Mouse (Mus musculus): Measurements from ENCODE around the gene Acad11. TPM values are rescaled to one million over a fixed set of nuclear protein-coding genes. Genes with fewer than 3 reads are reported as not detected.

Gene Acad11
- polyA plus RNA-seq, 1 experiment from 2014 or later: 8.6 TPM

GRCm38 (mm10) chr9:104144314-104144996 lies 81.3 kb downstream of the Acad11 start:
- 83% methylated on average over 8 of the region's 8 CpGs for WGBS (ENCODE audit: insufficient replicate concordance)
- no peak overlapping the region for H3K9ac ChIP-seq (ENCODE audit: low read depth, low read length)
- no peaks in the 10 kb centered on the region; the same call in 1 of the 2 replicates for H3K9me3 ChIP-seq (replicated peaks; ENCODE audit: control insufficient read depth, low read length)
- H3K4me1 ChIP-seq (ENCODE audit: control insufficient read depth, insufficient read depth, low read length): no peaks in the 10 kb centered on the region
- H3K27me3 ChIP-seq (ENCODE audit: control insufficient read depth, insufficient read depth, low read length): no peaks in the 10 kb centered on the region
- no peak overlapping the region for H3K4me2 ChIP-seq
- no peak overlapping the region for H3K4me3 ChIP-seq (ENCODE audit: low read depth, low read length)
- H3K36me3 ChIP-seq (ENCODE audit: control insufficient read depth, insufficient read depth, low read length): no peaks in the 10 kb centered on the region
- no peak overlapping the region for H3K27ac ChIP-seq (ENCODE audit: low read depth, low read length)
- ATAC-seq (replicated peaks; ENCODE audit: insufficient number of reproducible peaks, low FRiP score, low TSS enrichment): no peak

DNA sequence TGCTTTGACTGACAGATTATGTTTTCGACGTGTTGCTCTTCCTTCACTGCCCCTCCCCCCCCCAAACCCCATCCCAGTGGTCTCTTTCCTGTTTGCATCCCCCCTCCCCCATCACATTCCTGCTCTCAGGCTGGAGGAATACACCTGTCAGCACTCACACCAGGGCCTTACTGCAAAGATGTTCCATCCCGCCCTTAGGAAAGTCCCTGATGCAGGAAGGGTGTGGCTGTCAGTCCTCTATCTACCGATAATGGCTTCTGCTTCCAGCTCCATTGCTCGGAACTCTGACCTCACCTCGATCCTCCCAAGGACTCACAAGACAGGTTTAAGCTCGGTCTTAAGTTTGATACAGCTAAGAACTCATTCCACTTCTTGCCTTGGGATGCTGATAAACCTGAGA lies 83.5 kb downstream of the Acad11 start:
- Histone ChIP-seq H3K4me3 (ENCODE audit: low read depth, low read length) (no peak overlapping the region), H3K9ac (ENCODE audit: low read depth, low read length) (no peak overlapping the region), H3K9me3 (replicated peaks; ENCODE audit: control insufficient read depth, low read length) (no peaks in the 10 kb centered on the region), H3K27ac (ENCODE audit: low read depth, low read length) (no peak overlapping the region), H3K4me1 (ENCODE audit: control insufficient read depth, insufficient read depth, low read length) (no peaks in the 10 kb centered on the region), H3K27me3 (ENCODE audit: control insufficient read depth, insufficient read depth, low read length) (no peaks in the 10 kb centered on the region), H3K4me2 (no peak overlapping the region), H3K36me3 (ENCODE audit: control insufficient read depth, insufficient read depth, low read length) (peaks cover 8% of the 10 kb centered on the region)
- 60% methylated on average over 7 of the region's 7 CpGs for WGBS (ENCODE audit: insufficient replicate concordance)
- ATAC-seq (replicated peaks; ENCODE audit: insufficient number of reproducible peaks, low FRiP score, low TSS enrichment): no peak

GRCm38 (mm10) chr9:104148969-104149368 lies 85.8 kb downstream of the Acad11 start:
- H3K4me3 ChIP-seq (ENCODE audit: low read depth, low read length): no peak overlapping the region
- 86% methylated on average over 7 of the region's 7 CpGs for WGBS (ENCODE audit: insufficient replicate concordance)
- H3K36me3 ChIP-seq (ENCODE audit: control insufficient read depth, insufficient read depth, low read length): peaks cover 15% of the 10 kb centered on the region
- H3K27me3 ChIP-seq (ENCODE audit: control insufficient read depth, insufficient read depth, low read length): no peaks in the 10 kb centered on the region
- H3K27ac ChIP-seq (ENCODE audit: low read depth, low read length): no peak overlapping the region
- no peak overlapping the region for H3K9ac ChIP-seq (ENCODE audit: low read depth, low read length)
- no peaks in the 10 kb centered on the region for H3K4me1 ChIP-seq (ENCODE audit: control insufficient read depth, insufficient read depth, low read length)
- H3K9me3 ChIP-seq (replicated peaks; ENCODE audit: control insufficient read depth, low read length): no peaks in the 10 kb centered on the region
- no peak overlapping the region for H3K4me2 ChIP-seq
- ATAC-seq (replicated peaks; ENCODE audit: insufficient number of reproducible peaks, low FRiP score, low TSS enrichment): no peak

DNA sequence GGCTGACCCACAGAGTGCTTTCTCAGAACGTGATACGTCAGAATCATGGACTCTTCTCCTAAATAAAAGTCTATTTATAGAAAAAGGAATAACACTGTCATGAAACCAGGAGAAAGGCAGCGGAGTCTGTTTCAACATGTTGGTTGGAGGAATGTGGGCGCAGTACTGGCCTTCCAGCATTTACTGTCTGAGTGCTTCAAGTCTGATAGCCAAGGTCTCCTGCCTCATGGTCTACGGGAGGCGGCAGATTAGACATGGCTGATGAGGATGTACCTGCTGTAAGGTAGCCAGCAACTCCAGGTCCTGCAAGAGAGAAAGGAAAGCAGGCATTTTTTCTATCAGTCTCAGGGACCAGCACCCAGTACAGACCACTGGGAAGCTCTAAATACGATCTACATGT lies 88.9 kb downstream of the Acad11 start:
- Histone ChIP-seq H3K4me3 (ENCODE audit: low read depth, low read length) (no peak overlapping the region), H3K9ac (ENCODE audit: low read depth, low read length) (no peak overlapping the region), H3K4me1 (ENCODE audit: control insufficient read depth, insufficient read depth, low read length) (no peaks in the 10 kb centered on the region), H3K36me3 (ENCODE audit: control insufficient read depth, insufficient read depth, low read length) (peaks cover 36% of the 10 kb centered on the region), H3K27me3 (ENCODE audit: control insufficient read depth, insufficient read depth, low read length) (no peaks in the 10 kb centered on the region), H3K27ac (ENCODE audit: low read depth, low read length) (no peak overlapping the region), H3K9me3 (replicated peaks; ENCODE audit: control insufficient read depth, low read length) (no peaks in the 10 kb centered on the region), H3K4me2 (no peak overlapping the region)
- ATAC-seq (replicated peaks; ENCODE audit: insufficient number of reproducible peaks, low FRiP score, low TSS enrichment): no peak
- 93% methylated on average over 7 of the region's 7 CpGs for WGBS (ENCODE audit: insufficient replicate concordance)

- H3K9ac ChIP-seq (ENCODE audit: low read depth, low read length): no peak overlapping the region
- no peak overlapping the region for H3K4me3 ChIP-seq (ENCODE audit: low read depth, low read length)
- H3K36me3 ChIP-seq (ENCODE audit: control insufficient read depth, insufficient read depth, low read length): peaks cover 42% of the 10 kb centered on the region
- WGBS (ENCODE audit: insufficient replicate concordance): 91% methylated on average over 14 of the region's 14 CpGs
- H3K4me2 ChIP-seq: no peak overlapping the region
- no peak overlapping the region for H3K27ac ChIP-seq (ENCODE audit: low read depth, low read length)
- H3K27me3 ChIP-seq (ENCODE audit: control insufficient read depth, insufficient read depth, low read length): no peaks in the 10 kb centered on the region
- H3K9me3 ChIP-seq (replicated peaks; ENCODE audit: control insufficient read depth, low read length): no peaks in the 10 kb centered on the region
- no peaks in the 10 kb centered on the region for H3K4me1 ChIP-seq (ENCODE audit: control insufficient read depth, insufficient read depth, low read length)
- no peak for ATAC-seq (replicated peaks; ENCODE audit: insufficient number of reproducible peaks, low FRiP score, low TSS enrichment)
Measured at GRCm38 (mm10) chr9:104155100-104155715, 92.0 kb downstream of the Acad11 start.

DNA sequence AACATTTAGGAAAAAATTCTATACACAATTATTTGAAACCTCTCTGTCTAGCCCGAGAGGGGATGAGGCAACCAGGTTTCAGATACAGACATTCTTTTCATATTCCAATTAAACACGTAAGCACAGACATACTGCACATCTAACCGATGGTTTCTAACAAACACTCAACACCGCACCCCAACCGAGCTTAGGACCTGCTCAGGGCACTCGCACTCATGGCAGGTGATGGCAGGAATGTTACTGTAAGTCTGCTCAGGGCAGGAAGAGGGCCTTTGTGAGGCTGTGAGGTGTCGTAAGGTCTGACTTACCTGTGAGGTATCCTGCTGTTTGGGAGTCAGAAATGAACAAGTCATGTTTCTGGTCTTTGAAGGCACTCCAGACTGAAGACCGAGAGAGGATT lies 93.3 kb downstream of the Acad11 start:
- WGBS (ENCODE audit: insufficient replicate concordance): 95% methylated on average over 8 of the region's 8 CpGs
- no peaks in the 10 kb centered on the region for H3K9me3 ChIP-seq (replicated peaks; ENCODE audit: control insufficient read depth, low read length)

GRCm38 (mm10) chr9:104157291-104157690 lies 94.1 kb downstream of the Acad11 start:
- Histone ChIP-seq H3K9ac (ENCODE audit: low read depth, low read length) (no peak overlapping the region), H3K36me3 (ENCODE audit: control insufficient read depth, insufficient read depth, low read length) (peaks cover 42% of the 10 kb centered on the region), H3K9me3 (replicated peaks; ENCODE audit: control insufficient read depth, low read length) (no peaks in the 10 kb centered on the region), H3K4me2 (no peak overlapping the region), H3K4me1 (ENCODE audit: control insufficient read depth, insufficient read depth, low read length) (no peaks in the 10 kb centered on the region), H3K27me3 (ENCODE audit: control insufficient read depth, insufficient read depth, low read length) (no peaks in the 10 kb centered on the region), H3K27ac (ENCODE audit: low read depth, low read length) (no peak overlapping the region), H3K4me3 (ENCODE audit: low read depth, low read length) (no peak overlapping the region)
- WGBS (ENCODE audit: insufficient replicate concordance): 98% methylated on average over 7 of the region's 7 CpGs
- ATAC-seq (replicated peaks; ENCODE audit: insufficient number of reproducible peaks, low FRiP score, low TSS enrichment): no peak

More for the DNA sequence above, 93.3 kb downstream of the Acad11 start:
- Histone ChIP-seq H3K4me1 (ENCODE audit: control insufficient read depth, insufficient read depth, low read length) (no peaks in the 10 kb centered on the region), H3K4me2 (no peak overlapping the region), H3K27me3 (ENCODE audit: control insufficient read depth, insufficient read depth, low read length) (no peaks in the 10 kb centered on the region), H3K9ac (ENCODE audit: low read depth, low read length) (no peak overlapping the region), H3K4me3 (ENCODE audit: low read depth, low read length) (no peak overlapping the region), H3K36me3 (ENCODE audit: control insufficient read depth, insufficient read depth, low read length) (peaks cover 37% of the 10 kb centered on the region), H3K27ac (ENCODE audit: low read depth, low read length) (no peak overlapping the region)
- no peak for ATAC-seq (replicated peaks; ENCODE audit: insufficient number of reproducible peaks, low FRiP score, low TSS enrichment)

DNA sequence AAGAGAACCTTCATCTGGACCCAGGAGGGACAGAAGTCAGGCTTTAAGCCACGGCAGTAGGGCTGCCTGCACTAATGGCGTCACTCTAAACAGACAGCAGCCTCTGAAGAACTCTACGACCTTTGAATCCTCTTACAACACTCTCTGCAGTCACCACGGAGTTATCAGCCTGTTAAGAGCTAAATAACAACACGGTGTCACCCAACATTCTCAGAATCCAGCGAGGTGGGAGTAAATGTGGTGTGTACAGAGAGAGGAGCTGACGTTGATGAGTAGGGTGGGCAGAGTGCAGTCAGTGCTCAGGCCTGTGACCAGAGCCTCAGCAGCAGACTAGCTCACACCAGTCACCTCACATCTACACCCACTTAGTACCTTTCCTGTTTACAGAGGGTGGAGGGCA lies 97.9 kb downstream of the Acad11 start:
- Histone ChIP-seq H3K27me3 (ENCODE audit: control insufficient read depth, insufficient read depth, low read length) (no peaks in the 10 kb centered on the region), H3K36me3 (ENCODE audit: control insufficient read depth, insufficient read depth, low read length) (peaks cover 37% of the 10 kb centered on the region), H3K4me3 (ENCODE audit: low read depth, low read length) (no peak overlapping the region), H3K4me1 (ENCODE audit: control insufficient read depth, insufficient read depth, low read length) (no peaks in the 10 kb centered on the region), H3K4me2 (no peak overlapping the region), H3K9me3 (replicated peaks; ENCODE audit: control insufficient read depth, low read length) (no peaks in the 10 kb centered on the region), H3K27ac (ENCODE audit: low read depth, low read length) (no peak overlapping the region; the same call in 1 of the 2 replicates), H3K9ac (ENCODE audit: low read depth, low read length) (no peak overlapping the region)
- ATAC-seq (replicated peaks; ENCODE audit: insufficient number of reproducible peaks, low FRiP score, low TSS enrichment): no peak
- WGBS (ENCODE audit: insufficient replicate concordance): 61% methylated on average over 7 of the region's 7 CpGs

GRCm38 (mm10) chr9:104164194-104164593 lies 101.0 kb downstream of the Acad11 start:
- H3K4me2 ChIP-seq: no peak overlapping the region
- whole genome bisulfite sequencing (ENCODE audit: insufficient replicate concordance): 82% methylated on average over 5 of the region's 5 CpGs

More at GRCm38 (mm10) chr9:104164194-104164593, 101.0 kb downstream of the Acad11 start:
- no peak overlapping the region for H3K4me3 ChIP-seq (ENCODE audit: low read depth, low read length)
- peaks cover 37% of the 10 kb centered on the region for H3K36me3 ChIP-seq (ENCODE audit: control insufficient read depth, insufficient read depth, low read length)
- H3K27me3 ChIP-seq (ENCODE audit: control insufficient read depth, insufficient read depth, low read length): no peaks in the 10 kb centered on the region
- no peaks in the 10 kb centered on the region for H3K9me3 ChIP-seq (replicated peaks; ENCODE audit: control insufficient read depth, low read length)
- no peak overlapping the region for H3K27ac ChIP-seq (ENCODE audit: low read depth, low read length)
- no peak for ATAC-seq (replicated peaks; ENCODE audit: insufficient number of reproducible peaks, low FRiP score, low TSS enrichment)
- H3K9ac ChIP-seq (ENCODE audit: low read depth, low read length): no peak overlapping the region
- no peaks in the 10 kb centered on the region for H3K4me1 ChIP-seq (ENCODE audit: control insufficient read depth, insufficient read depth, low read length)

All from heart, embryonic 11.5 days (tissue).